Mouse (Mus musculus) fat pad, adult 2 months (tissue): Measurements from ENCODE around the gene Lamp3.
"Not testable (repeated sequence)": the region's sequence is repeated elsewhere in the genome, so short reads cannot be mapped to it uniquely, and the experiment has no call there.

Experiments
- DNase-seq: peaks from one replicate; pipeline ENCODE4 v3.0.0-alpha.2; 2011; ENCODE audit warnings: low read depth, low spot score; ENCODE audit errors: extremely low read depth

Lamp3 gene

DNA sequence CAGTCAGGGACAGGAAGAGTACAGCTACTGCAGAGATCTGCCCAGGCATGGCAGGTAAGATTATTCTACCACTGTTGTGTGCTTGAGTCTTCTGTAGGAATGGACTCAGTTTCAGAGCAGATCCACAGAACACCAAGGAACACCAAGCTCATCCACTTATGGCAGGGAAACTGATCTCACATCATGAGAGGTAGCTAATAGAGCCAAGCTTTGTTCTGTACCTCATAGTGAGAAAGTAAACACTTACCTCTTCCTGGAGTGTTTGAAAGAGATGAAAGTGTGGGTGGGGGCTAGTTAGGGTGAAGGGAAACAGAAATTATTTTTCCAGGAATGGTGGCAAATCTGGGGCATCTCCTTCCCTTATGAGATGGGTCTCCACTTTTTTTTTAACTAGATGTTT, at the start of gene Lamp3:
Lamp3 (minus strand) TSS at position 160 of the 400 bp plus-strand sequence.
- DNase-seq, result no peak

DNA sequence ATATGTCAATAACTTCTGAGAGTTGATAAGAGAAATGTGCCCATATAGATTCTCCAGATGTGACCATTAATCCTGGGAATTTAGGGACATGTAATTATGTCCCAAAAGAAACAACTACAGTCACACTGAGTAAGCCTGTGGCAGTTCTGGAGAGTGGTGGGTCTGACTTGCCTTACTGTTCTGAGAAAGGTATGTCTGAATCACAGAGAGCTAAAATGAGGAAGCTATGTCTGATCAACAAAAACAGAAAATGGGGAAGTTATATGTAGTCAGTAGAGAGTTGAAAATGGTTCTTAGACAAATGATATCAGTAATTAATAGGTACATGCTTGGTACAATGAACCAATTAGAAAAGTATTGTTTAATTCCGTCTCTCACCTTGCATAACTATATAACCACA, 26.7 kb upstream of the Lamp3 start:
- no peak for DNase-seq

DNA sequence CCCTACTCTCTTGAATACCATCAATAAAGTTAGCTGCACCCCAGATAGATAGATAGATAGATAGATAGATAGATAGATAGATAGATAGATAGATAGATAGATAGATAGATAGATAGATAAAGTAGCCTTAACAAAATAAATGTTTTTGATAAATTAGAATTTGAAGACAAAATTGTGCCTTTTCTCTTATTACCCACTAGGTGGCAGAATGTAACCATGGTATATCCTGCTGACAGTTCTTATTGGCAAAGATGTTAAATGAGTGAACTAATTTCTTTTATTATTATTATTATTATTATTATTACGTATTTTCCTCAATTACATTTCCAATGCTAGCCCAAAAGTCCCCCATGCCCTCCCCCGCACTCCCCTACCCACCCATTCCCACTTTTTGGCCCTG, 18.0 kb upstream of the Lamp3 start:
- DNase-seq, result not testable (repeated sequence)

DNA sequence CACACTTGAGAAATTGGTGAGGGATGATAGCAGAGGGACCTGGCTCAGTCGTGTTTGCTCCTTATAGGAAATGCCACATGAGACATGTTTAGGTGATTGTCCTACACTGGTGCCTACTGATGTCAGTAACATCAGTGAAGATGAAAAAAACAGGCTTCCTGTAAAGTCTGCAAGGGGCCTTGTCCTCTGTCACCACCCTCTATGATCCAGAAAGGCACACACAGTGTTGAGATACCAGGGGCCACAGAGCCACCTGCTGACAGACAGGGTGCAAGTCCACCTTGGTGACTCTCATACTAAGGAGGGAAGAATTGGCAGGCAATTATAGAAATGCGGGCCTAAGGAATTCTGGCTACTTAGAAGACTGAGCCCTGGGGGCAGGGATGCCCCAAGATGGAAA, 14.8 kb upstream of the Lamp3 start:
- DNase-seq, result no peak

DNA sequence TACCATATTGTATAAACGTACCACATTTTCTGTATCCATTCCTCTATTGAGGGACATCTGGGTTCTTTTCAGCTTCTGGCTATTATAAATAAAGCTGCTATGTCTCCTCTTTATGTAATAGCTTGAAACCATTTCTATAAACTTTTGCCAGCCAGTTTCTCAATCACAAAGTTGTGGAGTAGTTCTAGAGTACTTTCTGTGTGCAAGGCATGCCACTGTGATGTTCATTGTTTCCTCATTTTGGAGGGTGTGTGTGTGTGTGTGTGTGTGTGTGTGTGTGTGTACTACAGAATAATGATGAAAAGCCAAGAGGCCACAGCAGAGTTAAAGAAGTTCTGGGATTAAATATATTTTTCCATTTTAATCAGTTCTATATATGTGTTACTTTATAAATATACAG, 1.2 kb upstream of the Lamp3 start:
- DNase-seq, result no peak

DNA sequence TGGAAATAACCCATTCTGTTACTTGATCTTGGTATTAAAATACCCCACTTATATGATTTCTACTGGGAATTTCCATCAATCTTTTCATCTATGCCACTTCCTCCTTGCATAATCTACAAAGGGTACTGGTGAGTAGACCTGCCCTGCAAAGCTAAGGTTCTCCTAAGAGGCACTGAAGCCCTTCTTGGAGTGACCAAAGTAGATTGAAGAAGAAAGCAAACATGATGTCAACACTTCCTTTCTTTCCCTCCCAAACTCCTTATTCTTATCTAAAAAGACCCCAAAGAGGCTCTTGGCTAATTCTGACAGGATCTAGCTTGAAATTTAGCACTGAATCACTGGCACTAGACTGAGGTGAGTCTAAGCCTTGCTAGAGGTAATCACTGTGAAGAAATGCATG, 7.0 kb downstream of the Lamp3 start:
- DNase-seq, result no peak

DNA sequence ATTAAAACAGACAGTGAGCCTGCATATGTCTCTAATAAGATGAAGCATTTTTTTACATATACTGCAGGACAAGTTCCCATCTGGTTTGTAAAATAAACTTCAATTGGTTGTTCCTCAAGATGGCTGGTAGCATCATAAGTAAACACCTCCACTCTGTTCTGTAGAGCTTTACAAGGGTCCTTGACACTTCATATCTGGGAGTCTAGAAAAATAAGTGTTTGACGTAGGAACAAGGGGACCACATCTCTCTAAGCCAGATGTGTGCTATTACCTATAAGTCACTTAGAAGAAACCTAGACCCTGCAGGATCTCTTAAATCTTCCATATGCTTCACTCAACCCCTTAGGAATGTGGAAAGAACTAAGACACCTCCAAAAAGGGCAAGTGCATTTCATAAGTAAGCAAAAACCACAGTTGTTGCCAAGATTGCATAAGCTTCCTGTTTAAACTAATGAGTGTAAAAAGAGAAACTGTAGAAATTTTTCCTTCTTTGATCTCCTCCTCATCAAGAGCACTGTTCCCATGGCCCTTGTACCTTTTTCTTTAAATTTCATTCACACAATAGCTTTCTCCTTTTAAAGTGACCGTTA, 35.3 kb downstream of the Lamp3 start:
- no peak for DNase-seq

DNA sequence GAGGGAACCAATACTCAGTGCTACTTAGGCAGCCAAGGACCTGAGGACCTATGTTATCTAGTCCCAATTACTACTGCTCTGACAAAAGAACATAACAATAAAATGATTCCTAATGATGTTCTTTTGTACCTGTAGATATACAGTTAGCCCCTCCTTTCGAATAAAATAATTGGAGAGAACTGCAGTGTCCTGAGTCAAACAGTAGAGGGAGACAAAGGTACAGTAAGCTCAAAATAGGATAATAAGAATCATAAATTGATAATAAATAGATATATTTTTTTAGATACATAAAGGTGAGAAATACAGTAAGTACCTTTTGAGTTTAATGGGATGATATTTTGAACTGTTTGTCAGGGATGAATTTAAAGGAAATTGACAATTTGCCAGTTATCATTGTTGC, 39.9 kb downstream of the Lamp3 start:
- DNase-seq, result no peak

DNA sequence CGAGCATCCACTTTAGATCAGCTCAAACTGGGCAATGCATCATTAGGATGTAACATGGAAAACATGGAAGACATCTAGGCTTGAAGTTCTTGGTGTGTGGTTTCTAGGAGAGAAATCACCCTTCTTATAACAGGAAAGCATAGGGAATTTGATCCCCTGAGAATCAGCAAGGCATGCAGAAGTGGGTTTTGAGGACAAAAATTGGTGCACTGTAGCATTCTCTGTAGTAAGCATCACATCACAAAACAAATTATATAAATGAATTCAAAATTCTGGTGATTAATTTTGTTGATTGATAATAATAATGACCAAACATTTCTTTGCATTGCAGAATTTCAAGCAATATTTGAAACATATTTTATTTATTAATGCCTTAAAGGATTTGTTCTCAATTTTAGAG, 76.4 kb downstream of the Lamp3 start, which contains the start of gene Olfr171:
Olfr171 (minus strand) TSS at position 101 of the 400 bp plus-strand sequence.
- no peak for DNase-seq

DNA sequence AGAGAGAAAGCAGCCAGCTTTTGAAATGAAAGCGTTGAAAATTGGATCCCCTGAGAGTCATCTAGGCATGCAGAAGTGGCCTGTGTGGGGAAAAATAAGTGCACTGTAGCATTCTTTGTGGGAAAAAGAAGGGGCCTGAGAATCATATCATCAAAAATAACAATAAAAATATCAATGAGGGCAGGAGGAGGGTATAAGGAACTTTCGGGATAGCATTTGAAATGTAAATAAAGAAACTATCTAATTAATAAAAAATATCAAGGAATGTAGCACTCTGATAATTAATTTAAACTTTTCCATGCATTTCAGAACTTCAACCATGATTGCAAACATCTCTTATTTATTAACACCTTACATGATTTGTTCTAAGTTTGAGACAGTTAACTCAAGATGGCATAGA, 94.4 kb downstream of the Lamp3 start, which contains the start of gene Olfr170:
Olfr170 (minus strand) TSS at position 101 of the 400 bp plus-strand sequence.
- not testable (repeated sequence) for DNase-seq
